Mouse (Mus musculus): ENCODE data around the gene Slirp. TPM values are rescaled to one million over a fixed set of nuclear protein-coding genes. Genes with fewer than 3 reads are reported as not detected.
"Not testable (repeated sequence)": the region's sequence is repeated elsewhere in the genome, so short reads cannot be mapped to it uniquely, and the experiment has no call there.

Slirp gene
- total RNA-seq, 2 experiments from 2014 or later: 152 to 169 TPM

DNA sequence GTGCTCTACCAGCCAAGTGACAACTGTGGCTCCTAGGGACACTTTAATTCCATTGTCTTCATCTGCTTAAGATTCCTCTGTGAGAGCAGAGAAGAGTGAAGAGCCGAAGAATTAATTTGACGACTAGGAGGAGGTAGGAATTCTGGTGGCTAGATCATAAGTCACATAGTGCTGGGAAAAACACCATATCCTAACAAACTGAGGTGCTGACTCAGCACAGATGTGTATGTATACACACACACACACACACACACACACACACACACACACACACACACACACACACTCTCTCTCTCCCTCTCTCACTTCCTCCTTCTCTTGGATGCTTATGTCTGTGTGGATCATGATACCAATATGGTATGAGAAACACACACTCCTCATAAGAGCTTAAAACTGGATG, 15.4 kb upstream of the Slirp start:
- DNase-seq: no peak

DNA sequence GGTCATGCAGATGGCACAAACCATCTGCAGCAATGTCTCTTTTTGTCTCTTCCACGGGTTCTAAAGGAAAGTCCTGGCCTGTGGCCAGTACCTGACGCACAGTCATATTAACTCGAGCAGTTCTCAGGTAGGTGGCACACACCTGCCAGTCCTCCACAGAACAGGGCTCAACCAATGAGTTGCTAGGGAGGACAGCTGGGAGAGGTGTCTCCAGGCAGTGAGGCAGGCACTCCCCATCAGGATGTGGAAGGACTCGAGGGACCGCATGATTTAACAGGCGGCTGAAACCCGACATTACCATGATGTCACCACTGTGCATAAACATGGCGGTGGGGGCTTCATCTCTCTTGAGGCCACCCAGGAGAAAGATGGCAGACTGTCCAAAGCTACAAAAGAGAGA, 14.8 kb upstream of the Slirp start:
- no peak for DNase-seq

- DNase-seq: no peak
These were observed 1.2 kb upstream of the Slirp start for GRCm38 (mm10) chr12:87442177-87443114.

- no peak for DNase-seq
These were observed 489 bp upstream of the Slirp start for GRCm38 (mm10) chr12:87443115-87443699.

DNA sequence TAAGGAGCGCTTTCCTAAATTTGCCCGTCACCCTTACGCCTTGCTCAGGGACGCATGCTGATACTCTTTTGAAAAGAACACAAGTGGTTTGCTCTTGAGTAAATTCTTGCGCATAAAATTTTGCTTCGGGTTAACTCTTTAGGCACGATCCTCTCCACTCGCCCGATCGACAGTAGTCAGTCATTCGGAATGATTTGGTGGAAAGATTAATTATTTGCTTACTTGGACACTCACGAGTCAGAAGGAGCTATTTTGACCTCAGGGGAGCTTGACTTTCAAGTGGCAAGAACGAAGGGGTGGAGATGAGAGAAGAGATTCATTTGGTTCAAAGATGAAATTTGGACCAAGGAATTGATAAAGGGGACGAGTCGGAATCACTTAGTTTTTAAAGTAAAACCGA, 515 bp downstream of the Slirp start:
- no peak for DNase-seq

- no peak for DNase-seq
These were observed 5.8 kb downstream of the Slirp start for GRCm38 (mm10) chr12:87449456-87449855.

GRCm38 (mm10) chr12:87464678-87465297, 21.1 kb downstream of the Slirp start:
- no peak for DNase-seq

- DNase-seq: no peak
These were observed 26.8 kb downstream of the Slirp start for GRCm38 (mm10) chr12:87470263-87471136.

DNA sequence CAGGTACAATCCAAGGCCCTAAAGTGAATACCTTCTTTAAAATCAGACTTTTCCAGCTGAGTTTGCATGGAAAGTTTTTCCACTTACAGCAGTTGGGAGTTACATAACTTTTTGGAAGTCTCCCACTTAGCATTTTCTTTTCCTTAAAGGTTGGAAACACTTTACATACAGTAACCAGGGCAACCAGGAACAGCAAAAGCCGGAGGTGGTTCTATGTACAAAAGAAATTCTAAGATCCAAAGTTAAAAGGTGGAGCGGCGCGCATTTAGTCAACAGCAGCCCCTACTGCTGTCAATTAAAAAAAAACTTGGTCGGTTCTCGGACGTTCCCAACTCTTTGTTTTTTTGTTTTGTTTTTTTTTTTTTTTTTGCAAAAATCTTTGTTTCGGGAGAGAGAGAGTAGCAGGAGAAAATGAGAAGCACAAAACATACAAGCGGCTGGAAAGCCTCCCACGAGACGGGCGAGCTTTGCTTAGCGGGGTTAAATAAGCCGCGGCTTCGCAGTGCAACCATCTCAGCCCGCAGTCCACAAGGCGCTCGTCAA, 27.8 kb downstream of the Slirp start:
- DNase-seq: no peak

DNA sequence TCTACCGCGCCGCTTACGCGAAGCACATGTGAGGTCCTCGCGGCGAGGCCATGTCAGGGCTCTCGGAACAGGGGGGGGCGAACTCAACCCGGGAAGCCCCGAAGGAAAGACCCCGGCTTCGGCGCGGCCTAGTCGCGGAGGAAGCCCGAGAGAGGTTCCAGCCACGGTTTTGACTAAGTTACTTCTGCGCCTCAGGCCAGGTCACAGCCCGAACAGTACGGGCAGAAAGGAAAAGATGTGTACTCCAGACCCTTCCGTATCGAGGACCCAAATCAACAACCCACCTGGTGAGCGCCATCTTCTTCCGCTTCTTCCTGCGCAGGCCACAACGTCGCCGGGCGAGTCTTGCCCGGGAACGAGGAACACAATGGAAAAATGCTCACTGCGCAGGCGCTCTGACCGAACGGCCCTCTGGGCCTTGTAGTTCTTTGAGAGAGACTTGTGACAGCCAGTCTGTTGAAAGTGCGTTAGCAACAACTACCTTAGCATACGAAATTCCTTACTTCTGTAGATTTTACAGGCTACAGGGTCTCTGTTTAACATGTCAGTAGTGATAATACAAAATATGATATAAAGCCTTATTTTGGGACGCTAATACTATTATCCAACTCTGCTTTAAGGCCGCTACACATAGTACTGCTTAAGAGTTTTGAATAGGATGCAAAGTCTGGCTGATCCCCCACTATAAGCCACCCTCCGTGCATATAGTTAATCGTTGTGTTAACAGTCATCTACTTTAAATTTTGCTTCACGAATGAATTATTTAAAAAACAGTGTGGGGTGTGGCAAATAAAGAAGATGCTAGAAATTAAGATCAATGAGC, 28.5 kb downstream of the Slirp start, which contains the start of gene Snw1:
Gene Snw1, minus strand, starts transcription at position 311 of the 823 bp plus-strand sequence.
- peak; percentile 92 for DNase-seq

- no peak for DNase-seq
These were observed 31.1 kb downstream of the Slirp start for GRCm38 (mm10) chr12:87474756-87475155.

DNA sequence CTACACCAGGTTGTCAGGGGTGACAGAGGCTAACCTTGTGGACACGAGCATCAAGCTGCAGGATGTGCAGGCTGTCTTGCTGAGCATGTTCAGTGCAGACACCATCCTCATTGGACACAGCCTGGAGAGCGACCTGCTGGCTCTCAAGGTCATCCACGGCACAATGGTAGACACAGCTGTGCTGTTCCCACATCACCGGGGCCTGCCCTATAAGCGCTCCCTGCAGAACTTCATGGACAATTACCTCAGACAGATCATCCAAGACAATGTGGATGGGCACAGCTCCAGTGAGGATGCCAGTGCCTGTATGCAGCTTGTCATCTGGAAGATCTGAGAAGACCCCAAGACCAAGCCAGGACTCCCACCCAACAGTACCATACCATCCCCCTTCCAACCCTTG, 38.8 kb downstream of the Slirp start:
- DNase-seq: not testable (repeated sequence)

DNA sequence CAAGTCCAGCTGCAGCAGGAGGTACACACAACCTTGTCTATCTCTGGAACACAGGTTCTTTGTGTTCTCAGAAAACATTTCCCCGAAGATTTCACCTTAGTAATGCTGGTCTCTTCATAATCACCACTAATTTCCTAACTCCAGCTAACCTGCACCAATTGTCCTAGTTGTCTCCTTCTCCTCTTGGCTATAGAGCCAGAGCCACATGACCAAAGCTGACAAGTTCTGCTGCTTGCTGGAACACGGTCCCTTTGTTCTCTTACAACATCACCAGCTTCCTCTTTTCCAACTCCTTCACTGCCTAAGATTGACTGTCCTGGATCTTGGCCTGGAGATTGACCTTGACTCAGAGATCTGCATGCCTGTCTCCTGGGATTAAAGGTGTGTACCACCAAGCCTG, 45.0 kb downstream of the Slirp start:
- DNase-seq: not testable (repeated sequence)

DNA sequence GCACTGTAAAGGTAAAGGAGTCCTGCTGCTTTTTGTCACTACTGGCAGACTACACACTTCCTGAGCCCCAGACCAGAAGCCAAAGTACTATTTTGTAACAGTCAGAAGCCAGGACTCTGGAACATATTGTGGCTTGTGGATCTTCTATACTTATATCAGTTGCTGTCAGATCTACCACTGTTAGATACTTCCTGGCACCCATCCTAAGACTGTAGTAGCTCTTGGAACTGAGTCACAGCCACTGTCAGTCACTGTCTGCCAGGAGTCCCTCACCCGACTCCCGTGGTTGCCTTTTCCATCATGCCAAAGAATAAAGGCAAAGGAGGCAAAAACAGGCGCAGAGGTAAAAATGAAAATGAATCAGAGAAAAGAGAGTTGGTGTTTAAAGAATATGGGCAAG, 50.7 kb downstream of the Slirp start, which contains the start of gene Gm5788:
Gene Gm5788, plus strand, starts transcription at position 301 of the 400 bp plus-strand sequence.
- not testable (repeated sequence) for DNase-seq

Small RNA genes within 50 kb of the gene (microRNA-seq; reads per million reads assigned to microRNA genes)
- 12.5 to 19.4 reads per million in 2 experiments for gene Mir3068

Other genes starting within 250 kb of the Slirp start
- under 1 TPM; 0.14 to 0.50 TPM for gene Samd15, start 244.2 kb upstream of the Slirp start, total RNA-seq (2021)
- gene Tmed8, start 243.4 kb upstream of the Slirp start, total RNA-seq (2021): 1 to 10 TPM; 2.4 to 3.5 TPM
- gene Noxred1, start 205.2 kb upstream of the Slirp start, total RNA-seq (2021): under 1 TPM in 1 of 2 experiments, not detected in 1; 0.27 TPM
- gene Vipas39, start 177.6 kb upstream of the Slirp start, total RNA-seq (2021): 10 to 100 TPM; 12.1 to 14.5 TPM
- 100 to 1,000 TPM; 104 to 108 TPM for gene Ahsa1, start 177.4 kb upstream of the Slirp start, total RNA-seq (2021)
- not detected for gene Ism2, start 144.2 kb upstream of the Slirp start, total RNA-seq (2021)
- gene Sptlc2, start 55.5 kb upstream of the Slirp start, total RNA-seq (2021): 10 to 100 TPM; 28.6 to 30.0 TPM
- 10 to 100 TPM in 1 of 2 experiments, 1 to 10 TPM in 1; 7.6 to 13.6 TPM for gene Alkbh1, start 121 bp downstream of the Slirp start, total RNA-seq (2021)
- gene Snw1, start 28.4 kb downstream of the Slirp start, total RNA-seq (2021): 10 to 100 TPM; 52.4 to 53.5 TPM
- not detected for gene Gm5788, start 50.8 kb downstream of the Slirp start, total RNA-seq (2021)
- not detected for gene Gm8300, start 70.4 kb downstream of the Slirp start, total RNA-seq (2021)
- gene Oog1, start 158.8 kb downstream of the Slirp start, total RNA-seq (2021): not detected
- not detected for gene Gm4027, start 175.0 kb downstream of the Slirp start, total RNA-seq (2021)
- gene Gm16381, start 200.7 kb downstream of the Slirp start, total RNA-seq (2021): not detected

Measured in gastrocnemius, postnatal 10 days (tissue).